Mouse (Mus musculus): Measurements from ENCODE around the gene Spsb3. TPM values are rescaled to one million over a fixed set of nuclear protein-coding genes. Genes with fewer than 3 reads are reported as not detected.
A peak's percentile ranks its signal among the peaks of the same experiment; 100 is the strongest.

The Spsb3 gene
- polyA plus RNA-seq, 1 experiment: 76.9 TPM

DNA sequence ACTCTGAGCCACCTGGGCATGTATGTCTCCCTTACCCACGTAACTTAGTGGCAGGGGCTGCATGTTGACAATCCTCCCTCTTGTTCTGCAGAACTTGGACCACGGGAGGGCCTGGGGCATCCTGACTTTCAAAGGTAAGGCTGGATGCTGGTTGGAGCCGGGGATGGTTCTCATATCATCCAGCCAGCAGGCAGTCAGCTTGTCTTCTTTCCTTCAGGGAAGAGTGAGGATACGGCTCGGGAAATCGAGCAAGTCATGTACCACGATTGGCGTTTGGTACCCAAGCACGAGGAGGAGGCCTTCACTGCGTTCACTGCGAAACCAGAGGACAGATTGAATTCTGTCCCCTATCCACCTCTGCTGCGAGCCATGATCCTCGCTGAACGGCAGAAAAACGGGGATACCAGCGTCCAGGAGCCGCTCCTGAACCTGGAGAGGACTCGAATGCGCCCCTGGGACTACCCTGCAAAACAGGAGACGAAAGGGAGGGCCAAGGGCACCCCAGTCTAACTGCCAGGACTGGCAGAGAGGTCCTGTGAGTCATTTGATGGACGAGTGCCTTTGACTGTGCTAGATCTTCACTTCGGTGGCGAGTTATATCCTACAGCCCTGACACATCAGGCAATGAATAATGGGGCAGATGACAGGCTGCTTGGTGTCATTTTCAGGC, 9.3 kb downstream of the Spsb3 start:
- peak overlapping the region; percentile 86 for H3K4me3 ChIP-seq (ENCODE audit: extremely low read depth, insufficient read depth, insufficient read length)
- no peaks in the 10 kb centered on the region for H3K27me3 ChIP-seq (ENCODE audit: control insufficient read depth, insufficient read depth, low read length)
- DNase-seq (ENCODE audit: low read depth in 1 of 2, low spot score in 2 of 2): no peak
- H3K27ac ChIP-seq (ENCODE audit: insufficient read depth, low read length): peak overlapping the region; percentile 91
- WGBS: 3% methylated on average over 23 of the region's 23 CpGs
- peaks cover 28% of the 10 kb centered on the region for H3K36me3 ChIP-seq (ENCODE audit: control insufficient read depth, insufficient read depth, low read length)
- H3K4me1 ChIP-seq (ENCODE audit: control insufficient read depth, insufficient read depth, insufficient read length): peaks cover 14% of the 10 kb centered on the region
- TF ChIP-seq CTCF (IDR thresholded peaks at IDR 0.05; ENCODE audit: extremely low read depth, insufficient read depth, insufficient read length, insufficient replicate concordance) (no peak), POLR2A (IDR thresholded peaks at IDR 0.05; ENCODE audit: low read depth, low read length) (no peak)

DNA sequence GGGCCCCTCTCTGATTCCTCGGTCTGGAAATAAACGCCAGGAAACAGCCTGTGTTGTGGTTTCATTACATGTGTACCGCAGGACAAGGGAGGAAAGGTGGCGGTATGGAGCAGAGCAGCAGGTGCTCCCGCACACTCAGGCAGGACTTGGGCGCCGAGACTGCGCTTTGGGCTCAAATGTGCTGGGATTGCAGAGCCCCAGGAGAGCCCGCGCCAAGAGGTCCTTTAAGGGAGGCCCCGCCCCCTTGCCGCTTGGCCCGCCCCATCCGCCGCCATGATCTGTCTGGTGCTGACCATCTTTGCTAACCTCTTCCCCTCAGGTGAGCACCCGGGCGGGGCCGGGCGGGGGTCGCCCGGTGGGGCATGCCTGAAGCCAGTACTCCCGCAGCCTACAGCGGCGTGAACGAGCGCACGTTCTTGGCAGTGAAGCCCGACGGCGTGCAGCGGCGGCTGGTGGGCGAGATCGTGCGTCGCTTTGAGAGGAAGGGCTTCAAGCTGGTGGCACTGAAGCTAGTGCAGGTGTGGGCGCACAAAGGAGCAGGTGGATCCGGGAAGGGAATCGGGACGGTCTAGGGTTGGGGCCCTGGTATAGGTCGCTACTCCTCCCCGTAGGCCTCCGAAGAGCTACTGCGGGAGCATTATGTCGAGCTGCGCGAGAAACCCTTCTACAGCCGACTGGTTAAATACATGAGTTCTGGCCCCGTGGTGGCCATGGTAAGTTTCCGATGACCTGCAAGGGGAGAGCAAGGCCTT, 10.0 kb downstream of the Spsb3 start, which contains the start of gene Nme3:
Gene Nme3, plus strand, starts transcription at position 260 of the 752 bp plus-strand sequence.
- peaks cover 14% of the 10 kb centered on the region for H3K4me1 ChIP-seq (ENCODE audit: control insufficient read depth, insufficient read depth, insufficient read length)
- peak in 1 of 2 experiments; percentile 68 for DNase-seq (ENCODE audit: low read depth in 1 of 2, low spot score in 2 of 2)
- 2% methylated on average over 50 of the region's 50 CpGs for WGBS
- H3K4me3 ChIP-seq (ENCODE audit: extremely low read depth, insufficient read depth, insufficient read length): peak within 1 kb of the TSS; percentile 86
- H3K27me3 ChIP-seq (ENCODE audit: control insufficient read depth, insufficient read depth, low read length): no peaks in the 10 kb centered on the region
- H3K36me3 ChIP-seq (ENCODE audit: control insufficient read depth, insufficient read depth, low read length): peaks cover 29% of the 10 kb centered on the region
- peak within 1 kb of the TSS; percentile 91 for H3K27ac ChIP-seq (ENCODE audit: insufficient read depth, low read length)
- TF ChIP-seq CTCF (IDR thresholded peaks at IDR 0.05; ENCODE audit: extremely low read depth, insufficient read depth, insufficient read length, insufficient replicate concordance): no peak
- TF ChIP-seq POLR2A (IDR thresholded peaks at IDR 0.05; ENCODE audit: low read depth, low read length): 0 out of 2 replicates have a peak, but pooled peaks have one; percentile 6

DNA sequence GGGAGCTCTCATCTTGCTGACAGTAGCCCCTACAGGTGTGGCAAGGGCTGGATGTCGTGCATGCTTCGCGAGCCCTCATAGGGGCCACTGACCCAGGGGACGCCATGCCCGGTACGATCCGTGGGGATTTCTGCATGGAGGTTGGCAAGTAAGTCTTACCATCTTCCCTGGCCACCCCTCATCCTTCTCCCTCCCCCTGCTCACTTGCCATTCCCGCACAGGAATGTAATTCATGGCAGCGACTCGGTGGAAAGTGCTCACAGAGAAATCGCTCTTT, 10.5 kb downstream of the Spsb3 start:
- WGBS: 65% methylated on average over 11 of the region's 11 CpGs
- peaks cover 34% of the 10 kb centered on the region for H3K36me3 ChIP-seq (ENCODE audit: control insufficient read depth, insufficient read depth, low read length)
- TF ChIP-seq CTCF (IDR thresholded peaks at IDR 0.05; ENCODE audit: extremely low read depth, insufficient read depth, insufficient read length, insufficient replicate concordance): no peak

DNA sequence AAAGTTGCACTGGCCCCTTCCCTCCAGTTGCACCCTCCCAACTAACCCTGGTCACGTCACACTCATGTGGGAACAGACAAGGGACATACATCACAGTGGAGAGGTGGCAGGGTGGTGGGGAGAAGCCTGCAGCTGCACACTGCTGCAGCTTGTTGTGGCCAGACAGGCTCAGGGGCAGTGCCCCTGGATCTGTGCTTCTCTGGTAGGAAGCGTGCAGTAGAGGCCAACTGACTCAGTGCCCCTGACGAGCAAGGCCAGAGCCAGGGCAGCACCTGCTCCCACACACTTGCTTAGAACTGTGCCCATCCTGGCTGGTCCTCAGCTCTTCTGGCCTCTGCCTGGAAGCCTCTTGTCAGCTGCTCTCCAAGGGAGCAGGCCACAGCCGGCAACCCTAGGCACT, 11.2 kb downstream of the Spsb3 start:
- Histone ChIP-seq H3K4me1 (ENCODE audit: control insufficient read depth, insufficient read depth, insufficient read length) (peaks cover 14% of the 10 kb centered on the region), H3K4me3 (ENCODE audit: extremely low read depth, insufficient read depth, insufficient read length) (no peak overlapping the region), H3K27me3 (ENCODE audit: control insufficient read depth, insufficient read depth, low read length) (no peaks in the 10 kb centered on the region), H3K27ac (ENCODE audit: insufficient read depth, low read length) (no peak overlapping the region), H3K36me3 (ENCODE audit: control insufficient read depth, insufficient read depth, low read length) (peaks cover 30% of the 10 kb centered on the region)
- no peak for TF ChIP-seq CTCF (IDR thresholded peaks at IDR 0.05; ENCODE audit: extremely low read depth, insufficient read depth, insufficient read length, insufficient replicate concordance)
- no peak for TF ChIP-seq POLR2A (IDR thresholded peaks at IDR 0.05; ENCODE audit: low read depth, low read length)
- no peak for DNase-seq (ENCODE audit: low read depth in 1 of 2, low spot score in 2 of 2)
- WGBS: 88% methylated on average over 4 of the region's 4 CpGs

More for the DNA sequence above, 10.5 kb downstream of the Spsb3 start:
- no peaks in the 10 kb centered on the region for H3K27me3 ChIP-seq (ENCODE audit: control insufficient read depth, insufficient read depth, low read length)
- no peak for DNase-seq (ENCODE audit: low read depth in 1 of 2, low spot score in 2 of 2)
- peaks cover 14% of the 10 kb centered on the region for H3K4me1 ChIP-seq (ENCODE audit: control insufficient read depth, insufficient read depth, insufficient read length)
- peak overlapping the region; percentile 86 for H3K4me3 ChIP-seq (ENCODE audit: extremely low read depth, insufficient read depth, insufficient read length)
- H3K27ac ChIP-seq (ENCODE audit: insufficient read depth, low read length): peak overlapping the region; percentile 59; the same call in 1 of the 2 replicates

DNA sequence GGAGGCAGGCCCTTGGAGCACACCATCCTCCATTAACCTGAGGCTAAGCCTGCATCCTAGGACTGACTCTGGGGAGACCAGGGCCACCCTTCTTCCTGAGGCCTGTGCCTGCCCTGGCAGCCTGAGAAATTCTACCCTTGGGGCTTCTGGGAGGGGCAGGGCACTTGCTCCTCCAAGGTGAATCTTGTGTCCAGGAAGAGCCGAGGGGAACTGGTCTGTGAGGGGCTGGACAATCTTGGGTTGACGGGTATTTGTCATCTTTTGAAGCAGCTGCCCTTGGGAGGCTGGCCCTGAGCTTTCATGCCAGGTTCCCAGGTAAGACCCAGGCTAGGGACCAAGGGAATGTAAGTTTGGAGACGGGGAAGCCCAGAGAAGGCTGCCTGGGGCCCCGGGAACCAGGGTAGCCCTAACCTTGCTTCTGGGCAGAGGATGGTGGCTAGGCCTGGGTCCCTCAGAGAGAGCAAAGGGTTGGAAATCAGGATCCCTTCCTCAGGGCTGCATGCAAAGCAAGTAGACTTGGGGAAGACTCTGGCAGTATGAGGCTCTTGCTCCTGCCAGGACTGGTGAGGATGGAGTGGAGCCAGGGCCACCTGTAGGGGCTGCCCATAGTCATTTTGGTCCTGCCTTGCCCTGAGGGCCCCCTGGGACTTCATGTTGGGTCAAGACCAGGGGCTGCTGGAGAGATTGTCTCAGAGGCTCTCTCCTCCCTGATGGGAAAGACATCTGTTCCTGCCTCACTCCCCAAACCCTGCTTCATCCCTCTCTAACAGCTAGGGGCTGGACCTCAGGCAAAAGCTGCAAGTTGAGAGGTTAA, 11.8 kb downstream of the Spsb3 start:
- Histone ChIP-seq H3K4me1 (ENCODE audit: control insufficient read depth, insufficient read depth, insufficient read length) (peaks cover 14% of the 10 kb centered on the region), H3K27me3 (ENCODE audit: control insufficient read depth, insufficient read depth, low read length) (no peaks in the 10 kb centered on the region), H3K36me3 (ENCODE audit: control insufficient read depth, insufficient read depth, low read length) (peaks cover 32% of the 10 kb centered on the region), H3K4me3 (ENCODE audit: extremely low read depth, insufficient read depth, insufficient read length) (no peak overlapping the region), H3K27ac (ENCODE audit: insufficient read depth, low read length) (no peak overlapping the region)
- WGBS: 90% methylated on average over 4 of the region's 4 CpGs
- no peak for DNase-seq (ENCODE audit: low read depth in 1 of 2, low spot score in 2 of 2)
- TF ChIP-seq POLR2A (IDR thresholded peaks at IDR 0.05; ENCODE audit: low read depth, low read length) (no peak), CTCF (IDR thresholded peaks at IDR 0.05; ENCODE audit: extremely low read depth, insufficient read depth, insufficient read length, insufficient replicate concordance) (no peak)

DNA sequence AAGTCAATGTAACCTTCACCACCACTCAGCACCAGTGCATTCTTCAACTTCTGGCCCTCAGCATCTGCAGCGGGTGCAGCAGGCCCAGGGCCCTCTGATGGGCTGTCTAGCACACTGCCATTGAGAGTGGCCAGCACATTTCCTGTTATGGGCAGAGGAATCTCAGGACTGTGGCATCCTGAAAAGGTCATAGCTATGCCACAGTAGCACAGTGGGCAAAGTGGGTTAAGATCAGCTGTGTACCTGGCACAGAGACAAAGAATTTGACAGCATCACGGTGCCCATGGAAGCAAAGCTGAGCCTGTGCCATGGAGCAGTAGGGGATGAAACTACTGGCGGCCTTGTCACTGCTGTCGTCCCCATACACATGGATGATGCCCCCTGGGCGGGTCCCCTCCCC, 12.7 kb downstream of the Spsb3 start:
- Histone ChIP-seq H3K27me3 (ENCODE audit: control insufficient read depth, insufficient read depth, low read length) (no peaks in the 10 kb centered on the region), H3K4me3 (ENCODE audit: extremely low read depth, insufficient read depth, insufficient read length) (no peak overlapping the region), H3K27ac (ENCODE audit: insufficient read depth, low read length) (no peak overlapping the region), H3K36me3 (ENCODE audit: control insufficient read depth, insufficient read depth, low read length) (peaks cover 36% of the 10 kb centered on the region), H3K4me1 (ENCODE audit: control insufficient read depth, insufficient read depth, insufficient read length) (peaks cover 13% of the 10 kb centered on the region)
- TF ChIP-seq POLR2A (IDR thresholded peaks at IDR 0.05; ENCODE audit: low read depth, low read length): no peak
- WGBS: 93% methylated on average over 5 of the region's 5 CpGs
- no peak for DNase-seq (ENCODE audit: low read depth in 1 of 2, low spot score in 2 of 2)
